Mouse (Mus musculus) erythroid progenitor cell, adult 5-6 weeks (primary cell): ENCODE data around the gene Acap1. TPM values are rescaled to one million over a fixed set of nuclear protein-coding genes. Genes with fewer than 3 reads are reported as not detected.
A peak's percentile ranks its signal among the peaks of the same experiment; 100 is the strongest.
"Not testable (repeated sequence)": the region's sequence is repeated elsewhere in the genome, so short reads cannot be mapped to it uniquely, and the experiment has no call there.

ENCODE experiments used
- ATAC-seq: replicated peaks from 2 replicates; pipeline ENCODE4 v1.8.0; 2016; ENCODE audit warnings: moderate number of reproducible peaks, mild to moderate bottlenecking, moderate TSS enrichment, inconsistent platforms; ENCODE audit not compliant: poor library complexity, low FRiP score, severe bottlenecking
- total RNA-seq, 2 experiments: library from RNA; stranded (forward) in 1 of 2; stranded (reverse) in 1 of 2; fragments of 150-400 nt in 1 of 2; fragments of 186-747, 209-891 nt in 1 of 2; gene quantifications; 2 replicates each; pipeline versions ENCODE4 v1.2.3 to v1.2.4; 2015 to 2017; ENCODE audit warnings: low replicate concordance in 2 of 2

Acap1 gene
- total RNA-seq (2015; ENCODE audit: low replicate concordance) (9.4 and 12.6 TPM in 2 replicates), total RNA-seq (2017; ENCODE audit: low replicate concordance) (8.5 and 11.6 TPM in 2 replicates)

GRCm38 (mm10) chr11:69895291-69895690, at the start of gene Acap1:
Gene Acap1 (minus strand): TSS chr11:69895539.
- ATAC-seq, result no peak

GRCm38 (mm10) chr11:69940962-69941361, 45.6 kb upstream of the Acap1 start:
- no peak for ATAC-seq

GRCm38 (mm10) chr11:69939731-69940130, 44.4 kb upstream of the Acap1 start:
- no peak for ATAC-seq

GRCm38 (mm10) chr11:69939181-69939580, 43.8 kb upstream of the Acap1 start:
- no peak for ATAC-seq

- no peak for ATAC-seq
These were observed 43.2 kb upstream of the Acap1 start for GRCm38 (mm10) chr11:69938401-69938979.

- no peak for ATAC-seq
These were observed 42.5 kb upstream of the Acap1 start for GRCm38 (mm10) chr11:69937834-69938233.

GRCm38 (mm10) chr11:69937385-69937784, 42.0 kb upstream of the Acap1 start:
- ATAC-seq, result no peak

GRCm38 (mm10) chr11:69936714-69937347, 41.5 kb upstream of the Acap1 start:
- ATAC-seq, result no peak

- no peak for ATAC-seq
These were observed 40.8 kb upstream of the Acap1 start for GRCm38 (mm10) chr11:69936156-69936555.

- ATAC-seq, result peak; percentile 77
These were observed 40.0 kb upstream of the Acap1 start, which contains the start of gene Ybx2 for GRCm38 (mm10) chr11:69935137-69935879. Gene Ybx2 (plus strand): TSS chr11:69935796.

GRCm38 (mm10) chr11:69934681-69935080, 39.3 kb upstream of the Acap1 start:
- ATAC-seq, result peak; percentile 0; the same call in 1 of the 2 replicates

- ATAC-seq, result peak; percentile 81
These were observed 38.8 kb upstream of the Acap1 start for GRCm38 (mm10) chr11:69934169-69934568.

GRCm38 (mm10) chr11:69933066-69933465, 37.7 kb upstream of the Acap1 start:
- ATAC-seq, result no peak

GRCm38 (mm10) chr11:69932254-69932653, 36.9 kb upstream of the Acap1 start:
- no peak for ATAC-seq

- ATAC-seq, result no peak
These were observed 36.4 kb upstream of the Acap1 start for GRCm38 (mm10) chr11:69931769-69932168.

- no peak for ATAC-seq
These were observed 35.7 kb upstream of the Acap1 start for GRCm38 (mm10) chr11:69930967-69931537.

GRCm38 (mm10) chr11:69930176-69930575, 34.8 kb upstream of the Acap1 start:
- ATAC-seq, result not testable (repeated sequence)

- no peak for ATAC-seq
These were observed 34.4 kb upstream of the Acap1 start for GRCm38 (mm10) chr11:69929712-69930111.

- ATAC-seq, result no peak
These were observed 32.2 kb upstream of the Acap1 start for GRCm38 (mm10) chr11:69927501-69927900.

GRCm38 (mm10) chr11:69922796-69923195, 27.5 kb upstream of the Acap1 start:
- ATAC-seq, result no peak
